Mouse (Mus musculus) forebrain, embryonic 12.5 days (tissue): ENCODE data around the gene Dus3l. TPM values are rescaled to one million over a fixed set of nuclear protein-coding genes. Genes with fewer than 3 reads are reported as not detected.

ENCODE experiments used
- ATAC-seq: fragments of 200-750 bp; cut with Nextera tagmentation; 2 replicates; pipeline ENCODE4 v1.8.0; 2017; ENCODE audit warnings: moderate TSS enrichment; ENCODE audit not compliant: low FRiP score
- H3K27ac ChIP-seq: fragments of 300-500 bp; sonication (generic); 2 replicates; pipeline ENCODE4 v1.5.1; 2016; ENCODE audit warnings: mild to moderate bottlenecking
- H3K27me3 ChIP-seq: fragments of 300-500 bp; sonication (generic); 2 replicates; pipeline ENCODE4 v1.6.1; 2016; ENCODE audit warnings: mild to moderate bottlenecking
- H3K36me3 ChIP-seq: fragments of 300-500 bp; sonication (generic); replicated peaks from 2 replicates; pipeline ENCODE4 v1.6.1; 2016; ENCODE audit warnings: mild to moderate bottlenecking
- H3K4me1 ChIP-seq: fragments of 300-500 bp; sonication (generic); 2 replicates; pipeline ENCODE4 v1.6.1; 2016
- H3K4me2 ChIP-seq: fragments of 300-500 bp; sonication (generic); 2 replicates; pipeline ENCODE4 v1.6.1; 2016; ENCODE audit warnings: mild to moderate bottlenecking, moderate library complexity
- H3K4me3 ChIP-seq: fragments of 300-500 bp; sonication (generic); replicated peaks from 2 replicates; pipeline ENCODE4 v1.5.1; 2016; ENCODE audit warnings: mild to moderate bottlenecking
- H3K9ac ChIP-seq: fragments of 300-500 bp; sonication (generic); 2 replicates; pipeline ENCODE4 v1.6.1; 2016; ENCODE audit warnings: mild to moderate bottlenecking
- H3K9me3 ChIP-seq: fragments of 300-500 bp; sonication (generic); 2 replicates; pipeline ENCODE4 v1.6.1; 2016
- WGBS: fragments of 180-500 bp; shearing (Covaris S2); methylation state at CpG from one replicate; pipeline ENCODE4 v1.1.7; 2016; 5-methylcytosine and 5-hydroxymethylcytosine counted together
- polyA plus RNA-seq: library from polyadenylated mRNA; unstranded; fragments of >200 nt; fragmentation: Nextera tagmentation; extraction: Ambion mirVana; gene quantifications from 2 replicates; pipeline ENCODE4 v1.2.1, GENCODE M21; 2016

The Dus3l gene
- 46.6 and 49.4 TPM in 2 replicates for polyA plus RNA-seq

DNA sequence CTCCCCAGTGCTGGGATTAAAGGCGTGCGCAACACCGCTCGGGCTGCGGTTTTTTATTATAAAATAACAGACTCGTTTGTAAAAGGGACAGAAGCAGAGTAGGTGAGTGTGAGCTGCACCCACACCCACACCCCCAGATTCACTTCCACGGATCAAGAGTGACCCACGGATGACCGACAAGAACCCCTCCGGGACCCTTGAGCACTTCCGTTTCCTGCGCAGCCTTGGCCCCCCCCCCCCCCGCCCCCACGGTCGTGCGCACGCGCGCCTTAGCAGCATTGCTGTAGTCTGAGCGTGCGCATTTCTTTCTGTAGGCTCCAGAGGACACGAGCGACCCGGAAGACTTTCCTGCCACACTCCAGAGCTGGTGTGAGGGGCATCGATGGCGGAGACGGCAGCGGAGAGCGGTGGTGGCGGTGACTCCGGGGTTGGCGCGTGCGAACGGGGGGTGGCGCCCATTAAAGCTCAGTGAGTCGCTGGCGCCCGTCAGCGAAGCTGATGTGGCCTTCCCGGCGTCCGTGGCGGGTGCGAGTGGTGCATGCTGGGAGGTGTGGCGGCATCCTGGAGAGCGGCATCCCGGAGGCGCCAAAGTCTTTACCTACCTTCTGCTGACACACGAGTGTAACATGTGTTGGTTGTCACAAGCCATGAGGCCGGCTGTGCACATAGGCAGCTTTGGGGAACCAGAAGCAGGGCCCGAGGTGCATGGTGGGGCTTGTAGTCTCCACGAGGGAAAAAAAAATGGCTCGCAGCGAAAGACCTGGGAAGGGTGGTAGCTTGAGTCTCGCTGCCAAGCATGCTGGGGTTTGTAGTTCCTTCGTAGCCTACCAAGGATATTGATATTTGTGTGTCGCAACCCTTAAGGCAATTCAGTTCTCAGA, at the start of gene Dus3l:
Gene Dus3l, plus strand, starts transcription at position 284 of the 881 bp plus-strand sequence.
- peaks cover 19% of the 10 kb centered on the region for H3K27me3 ChIP-seq
- H3K9me3 ChIP-seq, result no peaks in the 10 kb centered on the region
- peak within 1 kb of the TSS; percentile 77 for H3K4me2 ChIP-seq
- H3K4me1 ChIP-seq, result peaks cover 23% of the 10 kb centered on the region
- peak; percentile 79 for ATAC-seq
- H3K9ac ChIP-seq, result peak within 1 kb of the TSS; percentile 75
- 2% methylated on average over 58 of the region's 58 CpGs for WGBS
- H3K4me3 ChIP-seq, result peak within 1 kb of the TSS; percentile 76
- H3K36me3 ChIP-seq, result peaks cover 33% of the 10 kb centered on the region
- peak within 1 kb of the TSS; percentile 96 for H3K27ac ChIP-seq

DNA sequence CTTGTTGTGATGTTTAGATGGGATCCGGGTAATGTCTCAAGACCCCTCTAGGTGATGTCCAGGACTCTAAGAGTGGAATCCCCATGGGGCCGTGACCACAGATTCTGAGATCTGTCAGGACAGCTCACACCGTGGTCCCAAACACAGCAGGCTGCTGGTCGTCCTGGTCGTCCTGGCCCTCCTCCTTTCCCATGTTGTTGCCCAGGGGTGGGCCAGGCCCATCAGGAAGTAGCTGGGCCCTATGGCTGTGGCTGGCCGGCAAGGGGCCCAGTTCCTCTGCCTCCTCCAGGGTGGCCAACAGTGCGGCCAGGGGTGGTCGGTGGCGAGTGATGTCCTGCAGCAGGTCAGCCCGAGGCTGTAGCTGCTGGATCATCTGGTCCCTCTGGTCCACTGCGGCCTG, 49.2 kb upstream of the Dus3l start:
- Histone ChIP-seq H3K9ac (0 out of 2 replicates have a peak overlapping the region, but pooled peaks have one; percentile 25), H3K9me3 (no peaks in the 10 kb centered on the region), H3K4me2 (peak overlapping the region; percentile 72), H3K4me3 (0 out of 2 replicates have a peak overlapping the region, but pooled peaks have one; percentile 82), H3K27ac (no peak overlapping the region), H3K4me1 (peaks cover 31% of the 10 kb centered on the region), H3K27me3 (no peaks in the 10 kb centered on the region), H3K36me3 (peaks cover 31% of the 10 kb centered on the region)
- 62% methylated on average over 11 of the region's 11 CpGs for WGBS
- ATAC-seq, result no peak

DNA sequence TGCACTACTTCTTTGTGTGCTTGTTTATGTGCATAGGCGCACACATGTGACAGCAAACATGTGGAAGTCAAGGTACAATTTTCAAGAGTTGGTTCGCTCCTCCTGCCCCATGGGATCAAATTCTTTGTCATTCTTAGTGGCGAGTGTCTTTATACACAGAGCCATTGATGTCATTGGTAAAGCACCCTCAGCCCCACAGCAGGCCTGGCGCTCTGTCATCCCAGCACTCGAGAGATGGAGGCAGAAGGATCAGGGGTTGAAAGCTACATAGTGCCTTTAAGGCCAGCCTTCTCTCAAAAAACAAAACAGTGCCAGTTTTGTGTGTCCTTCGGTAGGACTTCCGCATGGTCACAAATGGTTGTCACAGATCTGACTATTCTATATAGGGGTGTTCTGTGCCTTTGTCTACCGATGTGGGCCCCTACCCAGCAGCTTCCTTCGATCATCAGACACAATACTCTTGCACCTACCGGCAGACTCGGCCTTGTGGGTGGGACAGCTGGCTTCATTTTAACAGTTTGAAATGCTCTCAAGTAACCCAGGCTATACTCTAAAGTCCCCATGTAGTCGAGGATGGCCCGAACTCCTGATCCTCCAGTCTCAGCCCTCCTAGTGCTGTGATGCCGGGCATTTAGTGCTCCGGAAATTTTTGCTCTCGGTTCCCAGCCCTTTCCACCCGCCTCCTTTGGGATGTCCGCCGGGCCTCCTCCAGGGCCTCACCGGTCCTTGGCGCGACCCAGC, 48.5 kb upstream of the Dus3l start:
- Histone ChIP-seq H3K9ac (peak overlapping the region; percentile 75), H3K27me3 (no peaks in the 10 kb centered on the region), H3K4me2 (peak overlapping the region; percentile 72), H3K27ac (peak overlapping the region; percentile 85), H3K4me3 (peak overlapping the region; percentile 82), H3K36me3 (peaks cover 29% of the 10 kb centered on the region), H3K9me3 (no peaks in the 10 kb centered on the region), H3K4me1 (peaks cover 31% of the 10 kb centered on the region)
- 22% methylated on average over 22 of the region's 22 CpGs for WGBS
- ATAC-seq, result no peak

DNA sequence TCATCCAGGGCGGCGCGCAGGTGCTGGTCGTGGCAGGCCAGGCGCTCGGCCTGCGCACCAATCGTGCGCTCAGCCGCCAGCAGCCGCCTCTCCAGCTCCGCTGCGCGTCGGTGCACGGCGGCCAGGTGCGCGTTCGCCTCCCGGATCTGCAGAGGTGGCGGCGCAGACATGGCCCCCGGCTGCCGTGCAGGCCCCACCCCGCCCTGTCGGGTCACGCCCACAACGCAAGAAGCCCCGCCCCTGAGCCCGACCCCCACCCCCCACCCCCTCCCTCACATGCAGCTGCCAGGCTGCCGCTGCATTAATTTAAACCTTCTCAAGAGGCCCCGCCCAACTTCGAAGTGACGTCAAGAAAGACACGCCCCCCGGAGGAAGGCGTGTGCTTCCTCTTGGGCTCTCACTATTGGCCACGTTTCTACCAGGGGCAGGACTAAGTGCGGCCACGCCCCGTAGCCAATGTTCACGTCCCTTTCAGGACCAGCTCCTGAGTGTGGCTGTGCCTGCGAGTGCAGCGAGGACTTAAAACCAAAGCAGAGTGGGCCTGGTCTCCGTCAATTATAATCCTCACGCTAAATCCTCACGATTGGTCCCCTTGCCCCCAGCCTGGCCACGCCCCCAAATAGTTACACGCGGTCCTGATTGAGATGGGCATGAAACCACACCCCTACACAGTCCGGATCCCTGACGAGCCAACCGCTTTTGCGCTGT, 47.7 kb upstream of the Dus3l start:
- H3K36me3 ChIP-seq, result peaks cover 29% of the 10 kb centered on the region
- peaks cover 31% of the 10 kb centered on the region for H3K4me1 ChIP-seq
- peak overlapping the region; percentile 85 for H3K27ac ChIP-seq
- peak overlapping the region; percentile 82 for H3K4me3 ChIP-seq
- peak overlapping the region; percentile 72 for H3K4me2 ChIP-seq
- under 1% methylated on average over 55 of the region's 55 CpGs for WGBS
- H3K9ac ChIP-seq, result peak overlapping the region; percentile 91
- ATAC-seq, result peak; percentile 93
- H3K27me3 ChIP-seq, result no peaks in the 10 kb centered on the region
- H3K9me3 ChIP-seq, result no peaks in the 10 kb centered on the region

DNA sequence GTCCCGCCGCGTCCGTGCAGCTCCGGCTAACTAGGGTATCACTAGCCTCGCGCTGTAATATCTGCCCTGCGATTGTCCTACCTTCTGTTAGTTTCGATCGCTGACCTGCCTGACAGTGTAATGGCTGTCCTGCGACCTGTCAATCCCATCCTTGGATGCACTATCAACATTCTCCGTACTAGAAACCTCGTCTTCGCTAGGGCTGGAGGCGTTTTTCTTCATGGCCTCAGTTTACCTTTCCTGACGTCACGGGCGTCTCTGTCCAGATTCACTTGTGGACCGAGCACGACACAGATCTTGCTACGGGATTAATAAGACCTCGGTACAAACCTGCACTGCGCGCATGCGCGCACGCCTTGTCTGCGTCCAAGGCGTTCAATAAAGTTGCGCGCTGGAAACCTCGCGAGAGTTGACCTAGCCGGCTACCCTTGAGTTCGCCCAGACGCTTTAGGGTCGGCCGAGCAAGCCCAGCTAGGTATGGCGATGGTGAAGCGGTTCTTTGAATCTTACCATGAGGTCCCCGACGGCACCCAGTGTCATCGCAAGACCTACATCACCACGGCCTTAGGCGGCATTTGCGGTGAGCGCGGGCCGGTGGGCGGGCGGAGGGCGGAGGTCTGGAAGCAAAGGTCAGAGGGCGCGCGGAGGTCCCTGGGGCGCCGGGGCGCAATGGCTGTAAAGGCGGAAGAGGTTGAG, 47.0 kb upstream of the Dus3l start, which contains the start of the genes Ndufa11 and Vmac:
Gene Ndufa11, plus strand, starts transcription at position 405 of the 696 bp plus-strand sequence.
Gene Vmac, minus strand, starts transcription at position 660 of the 696 bp plus-strand sequence.
- peak; percentile 72 for ATAC-seq
- Histone ChIP-seq H3K4me3 (peak within 1 kb of the TSS; percentile 82), H3K9me3 (no peaks in the 10 kb centered on the region), H3K27me3 (no peaks in the 10 kb centered on the region), H3K27ac (peak within 1 kb of the TSS; percentile 85), H3K4me1 (peaks cover 31% of the 10 kb centered on the region), H3K4me2 (peak within 1 kb of the TSS; percentile 72), H3K36me3 (peaks cover 29% of the 10 kb centered on the region), H3K9ac (peak within 1 kb of the TSS; percentile 91)
- under 1% methylated on average over 59 of the region's 59 CpGs for WGBS

DNA sequence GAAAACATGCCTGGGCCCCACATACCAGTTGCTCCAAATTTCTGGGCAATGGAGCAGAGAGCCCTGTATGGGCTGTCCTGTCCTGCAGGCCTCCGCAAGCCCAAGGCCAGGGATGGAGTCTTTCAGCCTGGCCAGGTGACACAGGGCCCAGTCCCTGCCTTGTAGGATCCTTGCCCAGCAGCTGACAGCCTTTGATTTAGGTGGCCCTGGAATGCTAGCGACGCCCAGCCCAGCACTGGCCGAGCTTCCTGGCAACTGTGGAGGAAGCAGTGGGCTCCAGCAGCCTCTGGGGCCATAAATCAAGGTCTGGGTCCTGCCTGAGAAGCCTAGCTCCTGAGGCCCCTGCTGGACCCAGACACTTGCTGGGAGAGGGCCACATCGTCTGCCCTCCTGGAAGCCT, 42.1 kb upstream of the Dus3l start:
- 93% methylated on average over 5 of the region's 5 CpGs for WGBS
- H3K27me3 ChIP-seq, result no peaks in the 10 kb centered on the region
- no peak for ATAC-seq
- no peaks in the 10 kb centered on the region for H3K9me3 ChIP-seq
- H3K27ac ChIP-seq, result no peak overlapping the region
- no peak overlapping the region for H3K4me2 ChIP-seq
- no peak overlapping the region for H3K9ac ChIP-seq
- peaks cover 37% of the 10 kb centered on the region for H3K36me3 ChIP-seq
- no peak overlapping the region for H3K4me3 ChIP-seq
- H3K4me1 ChIP-seq, result peaks cover 25% of the 10 kb centered on the region

DNA sequence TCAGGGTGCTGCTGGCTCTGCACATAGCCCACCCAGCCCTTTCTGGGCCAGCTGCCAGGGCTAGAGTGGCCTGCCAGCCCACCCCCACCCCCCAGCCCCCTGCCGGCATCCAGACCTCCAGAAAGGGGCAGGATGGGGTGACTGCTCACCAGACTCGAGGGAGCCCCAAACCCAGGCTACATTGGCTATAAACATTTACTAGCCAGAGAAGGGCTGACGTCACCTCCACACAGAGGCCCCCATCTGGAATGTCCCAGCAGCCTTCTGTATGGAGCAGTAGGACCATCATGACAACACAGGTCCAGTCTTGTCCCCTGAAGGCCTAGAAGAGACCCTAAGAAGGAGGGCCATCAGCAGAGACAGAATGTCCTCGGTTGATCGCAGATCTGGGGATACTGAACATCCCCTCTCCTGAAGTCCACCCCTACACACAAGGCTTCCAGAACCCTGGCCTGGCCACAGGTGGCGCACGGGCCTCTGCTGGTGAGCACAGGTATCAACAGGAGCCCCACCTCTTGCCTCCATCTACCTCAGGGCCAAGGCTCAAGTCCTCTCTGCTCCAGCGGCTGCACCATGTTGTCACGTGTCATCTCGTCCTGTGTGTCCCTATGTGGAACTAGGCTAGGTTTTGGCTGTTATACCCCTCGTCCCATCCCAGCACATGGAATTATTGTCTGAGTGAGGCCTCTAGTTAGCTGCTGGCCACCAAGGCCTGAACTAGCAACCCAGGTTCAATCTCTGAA, 41.0 kb upstream of the Dus3l start:
- Histone ChIP-seq H3K27ac (no peak overlapping the region), H3K4me3 (no peak overlapping the region), H3K4me2 (no peak overlapping the region), H3K4me1 (peaks cover 27% of the 10 kb centered on the region), H3K9ac (no peak overlapping the region), H3K36me3 (peaks cover 37% of the 10 kb centered on the region), H3K27me3 (peaks cover 4% of the 10 kb centered on the region; the same call in 1 of the 2 replicates), H3K9me3 (no peaks in the 10 kb centered on the region)
- no peak for ATAC-seq
- WGBS, result 83% methylated on average over 11 of the region's 11 CpGs

DNA sequence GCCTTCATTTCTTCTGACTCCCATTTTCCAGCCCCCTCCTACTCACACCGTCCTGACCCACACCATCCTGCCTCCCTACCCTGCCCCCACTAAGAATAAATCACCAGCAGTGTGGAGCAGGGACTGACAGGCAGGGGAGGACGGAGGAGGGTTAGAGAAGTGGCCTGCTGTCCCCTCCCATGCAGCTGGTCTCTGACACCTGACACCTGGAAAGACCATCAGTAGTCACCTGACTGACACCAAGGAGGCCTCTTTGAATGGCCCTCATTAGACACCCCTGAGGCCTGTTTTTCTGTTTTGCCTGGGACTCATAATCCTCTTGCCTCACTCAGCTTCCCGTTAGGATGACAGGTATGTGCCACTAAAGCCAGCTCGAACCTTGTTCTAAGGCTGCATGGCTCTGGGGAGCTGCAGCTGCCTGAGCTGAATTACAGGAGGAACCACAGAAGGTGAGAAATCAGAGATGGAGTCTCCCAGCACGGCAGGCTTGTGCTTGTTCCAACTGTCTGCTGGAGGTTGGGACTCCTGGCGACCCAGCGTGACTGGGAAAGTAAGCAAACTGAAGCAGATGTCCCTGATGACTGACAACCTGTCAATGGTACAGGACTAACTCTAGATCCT, 37.4 kb upstream of the Dus3l start:
- no peak overlapping the region for H3K9ac ChIP-seq
- H3K27ac ChIP-seq, result 0 out of 2 replicates have a peak overlapping the region, but pooled peaks have one; percentile 5
- H3K9me3 ChIP-seq, result no peaks in the 10 kb centered on the region
- H3K27me3 ChIP-seq, result peaks cover 4% of the 10 kb centered on the region; the same call in 1 of the 2 replicates
- WGBS, result 15% methylated on average over 7 of the region's 7 CpGs
- H3K4me3 ChIP-seq, result no peak overlapping the region
- no peak for ATAC-seq
- peaks cover 22% of the 10 kb centered on the region for H3K36me3 ChIP-seq
- peaks cover 24% of the 10 kb centered on the region for H3K4me1 ChIP-seq
- H3K4me2 ChIP-seq, result no peak overlapping the region

DNA sequence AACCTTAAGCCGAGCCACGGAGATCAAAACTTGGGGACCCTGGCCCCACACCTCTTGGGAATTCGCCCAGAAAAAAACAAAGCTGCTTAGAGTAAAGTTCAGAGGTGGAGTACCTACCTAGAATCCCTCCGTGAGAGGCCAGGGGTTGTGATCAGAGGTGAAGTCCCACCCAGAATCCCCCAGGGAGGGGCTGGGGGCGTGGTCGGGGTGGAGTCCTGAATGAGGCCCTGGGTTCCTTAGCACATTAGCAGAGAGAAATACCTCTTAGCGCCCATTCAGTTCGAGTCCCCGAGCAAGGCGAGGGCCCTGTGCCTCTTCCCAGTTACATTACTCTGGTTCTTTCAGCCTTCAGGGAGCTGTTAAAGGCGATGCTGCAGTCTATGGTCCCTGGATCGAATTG, 36.9 kb upstream of the Dus3l start:
- peaks cover 17% of the 10 kb centered on the region for H3K36me3 ChIP-seq
- H3K4me2 ChIP-seq, result no peak overlapping the region
- no peak overlapping the region for H3K9ac ChIP-seq
- no peak for ATAC-seq
- H3K27ac ChIP-seq, result 0 out of 2 replicates have a peak overlapping the region, but pooled peaks have one; percentile 5
- 11% methylated on average over 12 of the region's 12 CpGs for WGBS
- peaks cover 4% of the 10 kb centered on the region; the same call in 1 of the 2 replicates for H3K27me3 ChIP-seq
- H3K4me1 ChIP-seq, result peaks cover 24% of the 10 kb centered on the region
- H3K9me3 ChIP-seq, result no peaks in the 10 kb centered on the region
- no peak overlapping the region for H3K4me3 ChIP-seq

DNA sequence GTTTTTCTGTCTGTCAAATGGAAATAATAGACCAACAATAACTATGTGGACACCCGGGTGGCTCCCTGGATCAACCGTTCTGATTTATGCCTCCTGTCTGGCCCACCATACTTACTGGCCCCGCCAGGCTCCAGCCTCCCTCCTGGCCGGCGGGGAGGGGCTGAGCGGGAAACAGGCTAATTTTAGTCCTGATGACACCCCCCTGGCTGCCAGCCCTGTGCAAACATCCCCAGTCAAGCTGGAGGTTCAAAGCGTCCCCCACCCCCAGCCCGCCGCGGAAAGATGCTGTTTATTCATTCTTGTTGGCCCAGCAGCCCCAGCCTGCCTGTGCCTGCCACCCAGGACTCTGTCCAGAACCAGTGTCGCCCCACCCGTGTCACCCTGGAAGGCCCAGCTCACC, 36.4 kb upstream of the Dus3l start:
- Histone ChIP-seq H3K4me3 (no peak overlapping the region), H3K36me3 (peaks cover 12% of the 10 kb centered on the region), H3K4me1 (peaks cover 24% of the 10 kb centered on the region), H3K4me2 (no peak overlapping the region; the same call in 1 of the 2 replicates), H3K9ac (no peak overlapping the region), H3K27me3 (peaks cover 4% of the 10 kb centered on the region; the same call in 1 of the 2 replicates), H3K9me3 (no peaks in the 10 kb centered on the region), H3K27ac (no peak overlapping the region)
- WGBS, result 46% methylated on average over 12 of the region's 12 CpGs
- ATAC-seq, result no peak
